Mouse (Mus musculus): ENCODE results near the gene Dap. TPM values are rescaled to one million over a fixed set of nuclear protein-coding genes. Genes with fewer than 3 reads are reported as not detected.

Dap gene
- polyA plus RNA-seq, 1 experiment from 2014 or later: 89.0 TPM

GRCm38 (mm10) chr15:31294311-31294710 lies 70.2 kb downstream of the Dap start:
- Histone ChIP-seq H3K9me3 (no peaks in the 10 kb centered on the region), H3K9ac (no peak overlapping the region), H3K4me2 (replicated peaks) (no peak overlapping the region), H3K36me3 (no peaks in the 10 kb centered on the region), H3K4me3 (replicated peaks) (no peak overlapping the region), H3K4me1 (replicated peaks) (0 out of 2 replicates have a peak, but pooled peaks cover 5% of the 10 kb centered on the region), H3K27me3 (replicated peaks) (peaks cover 17% of the 10 kb centered on the region), H3K27ac (no peak overlapping the region)
- WGBS: 17% methylated on average over 2 of the region's 2 CpGs
- no peak for ATAC-seq

DNA sequence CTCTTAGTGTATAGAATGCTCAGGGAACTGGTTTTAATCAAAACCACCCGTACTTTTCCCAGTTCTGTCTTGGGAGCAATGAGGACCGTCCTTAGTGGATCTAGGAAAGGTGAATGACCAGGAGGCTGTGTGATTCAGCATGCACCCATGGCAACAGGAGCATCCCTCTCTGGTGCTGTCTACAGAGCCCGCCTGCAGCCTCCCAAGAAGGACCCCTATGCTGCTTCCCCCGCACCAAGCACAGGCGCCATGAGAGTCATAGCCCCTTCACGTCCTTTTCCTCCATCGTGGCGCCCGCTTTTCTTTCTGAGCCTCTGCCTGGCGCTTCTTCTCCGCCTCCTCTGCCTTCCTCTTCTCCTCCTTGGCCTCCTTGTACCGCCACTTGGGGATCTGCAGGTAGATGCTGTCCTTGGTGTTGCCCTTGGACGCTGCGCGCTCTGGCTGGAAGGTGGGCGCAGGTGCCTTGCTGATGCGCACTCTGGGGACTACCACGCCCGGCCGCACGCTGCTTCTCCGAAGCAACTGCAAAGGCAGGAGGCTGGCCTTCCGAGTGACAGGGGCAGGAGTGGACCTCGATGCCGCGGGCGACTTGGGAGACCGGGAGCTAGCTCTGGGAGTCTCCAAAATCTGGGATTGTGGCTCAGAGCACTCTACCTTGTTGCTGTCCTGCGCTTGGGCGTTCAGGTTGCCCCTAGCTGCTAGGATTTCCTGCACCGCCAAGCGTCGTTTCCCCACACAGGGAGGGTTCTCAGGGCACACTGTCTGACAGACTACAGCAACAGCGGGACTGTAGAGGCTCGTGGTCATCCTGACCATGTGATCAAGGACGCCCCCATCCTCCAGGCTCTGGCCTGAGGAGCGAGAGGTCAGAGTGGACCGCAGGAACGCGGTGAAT lies 73.0 kb downstream of the Dap start:
- H3K4me3 ChIP-seq (replicated peaks): no peak overlapping the region
- peak overlapping the region; percentile 42 for H3K4me2 ChIP-seq (replicated peaks)
- WGBS: 19% methylated on average over 40 of the region's 40 CpGs

DNA sequence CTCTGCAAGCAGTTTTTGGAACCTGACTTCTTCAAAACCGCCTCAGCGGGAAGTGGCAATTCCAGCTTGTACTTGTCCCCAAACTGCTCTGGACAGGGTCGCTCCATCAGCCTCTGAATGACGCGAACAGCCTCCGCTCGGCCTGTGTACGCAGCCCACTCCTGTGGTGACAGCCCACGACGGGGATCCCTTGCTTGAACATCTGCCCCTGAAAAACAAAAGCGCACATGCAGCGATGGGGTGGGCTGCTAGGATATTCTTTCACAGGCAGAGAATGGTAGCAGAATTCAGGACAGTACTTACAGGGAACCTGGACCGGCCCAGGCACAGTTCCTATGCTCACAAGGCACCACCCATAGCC lies 73.6 kb downstream of the Dap start:
- no peak overlapping the region for H3K4me3 ChIP-seq (replicated peaks)
- H3K27me3 ChIP-seq (replicated peaks): peaks cover 17% of the 10 kb centered on the region
- no peak for ATAC-seq
- H3K4me2 ChIP-seq (replicated peaks): peak overlapping the region; percentile 42; the same call in 1 of the 2 replicates
- H3K9me3 ChIP-seq: no peaks in the 10 kb centered on the region
- 0 out of 2 replicates have a peak, but pooled peaks cover 5% of the 10 kb centered on the region for H3K4me1 ChIP-seq (replicated peaks)
- no peak overlapping the region for H3K9ac ChIP-seq
- 26% methylated on average over 13 of the region's 13 CpGs for WGBS
- H3K36me3 ChIP-seq: no peaks in the 10 kb centered on the region
- no peak overlapping the region for H3K27ac ChIP-seq

More for the DNA sequence above, 73.0 kb downstream of the Dap start:
- Histone ChIP-seq H3K4me1 (replicated peaks) (0 out of 2 replicates have a peak, but pooled peaks cover 5% of the 10 kb centered on the region), H3K9ac (no peak overlapping the region), H3K27ac (no peak overlapping the region), H3K36me3 (no peaks in the 10 kb centered on the region), H3K9me3 (no peaks in the 10 kb centered on the region), H3K27me3 (replicated peaks) (peaks cover 17% of the 10 kb centered on the region)
- peak; percentile 23; the same call in 1 of the 2 replicates for ATAC-seq

GRCm38 (mm10) chr15:31299258-31299917 lies 75.3 kb downstream of the Dap start:
- 0 out of 2 replicates have a peak, but pooled peaks cover 5% of the 10 kb centered on the region for H3K4me1 ChIP-seq (replicated peaks)
- no peak for ATAC-seq
- H3K9me3 ChIP-seq: no peaks in the 10 kb centered on the region
- H3K9ac ChIP-seq: no peak overlapping the region
- no peaks in the 10 kb centered on the region for H3K36me3 ChIP-seq
- 56% methylated on average over 6 of the region's 6 CpGs for WGBS
- no peak overlapping the region for H3K27ac ChIP-seq
- no peak overlapping the region for H3K4me3 ChIP-seq (replicated peaks)
- H3K4me2 ChIP-seq (replicated peaks): no peak overlapping the region
- peaks cover 17% of the 10 kb centered on the region for H3K27me3 ChIP-seq (replicated peaks)

GRCm38 (mm10) chr15:31302293-31302990 lies 78.3 kb downstream of the Dap start:
- WGBS: 37% methylated on average over 12 of the region's 12 CpGs
- Histone ChIP-seq H3K9me3 (no peaks in the 10 kb centered on the region), H3K27me3 (replicated peaks) (peaks cover 10% of the 10 kb centered on the region), H3K36me3 (no peaks in the 10 kb centered on the region), H3K4me1 (replicated peaks) (no peaks in the 10 kb centered on the region), H3K9ac (no peak overlapping the region), H3K4me3 (replicated peaks) (no peak overlapping the region), H3K4me2 (replicated peaks) (0 out of 2 replicates have a peak overlapping the region, but pooled peaks have one; percentile 5), H3K27ac (no peak overlapping the region)
- no peak for ATAC-seq

DNA sequence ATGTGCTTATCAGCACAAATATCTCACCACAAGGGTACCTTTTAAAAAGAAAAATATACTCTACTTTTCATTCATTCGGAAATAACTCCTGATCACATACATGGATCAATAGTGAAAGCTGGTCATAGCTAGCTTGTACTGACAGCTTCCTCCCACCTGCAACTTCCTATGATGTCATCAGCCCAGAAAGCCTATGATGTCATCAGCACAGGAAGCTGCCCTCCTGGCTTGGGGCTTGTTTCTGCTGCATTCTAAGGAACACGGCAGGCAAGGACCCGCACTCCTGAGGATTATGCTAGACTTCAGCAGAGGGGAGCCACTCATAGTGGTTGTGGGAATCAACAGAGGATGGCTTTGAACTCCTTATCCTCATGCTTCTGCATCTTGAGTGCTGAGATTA lies 80.2 kb downstream of the Dap start:
- Histone ChIP-seq H3K9ac (no peak overlapping the region), H3K27ac (no peak overlapping the region), H3K4me2 (replicated peaks) (no peak overlapping the region), H3K27me3 (replicated peaks) (no peaks in the 10 kb centered on the region), H3K4me3 (replicated peaks) (no peak overlapping the region), H3K9me3 (no peaks in the 10 kb centered on the region), H3K36me3 (no peaks in the 10 kb centered on the region), H3K4me1 (replicated peaks) (no peaks in the 10 kb centered on the region)
- no peak for ATAC-seq
- 80% methylated on average over 3 of the region's 3 CpGs for WGBS

GRCm38 (mm10) chr15:31305181-31305580 lies 81.1 kb downstream of the Dap start:
- no peak overlapping the region for H3K27ac ChIP-seq
- H3K9ac ChIP-seq: no peak overlapping the region
- no peaks in the 10 kb centered on the region for H3K36me3 ChIP-seq
- H3K4me3 ChIP-seq (replicated peaks): no peak overlapping the region
- H3K27me3 ChIP-seq (replicated peaks): no peaks in the 10 kb centered on the region
- no peaks in the 10 kb centered on the region for H3K9me3 ChIP-seq
- no peak overlapping the region for H3K4me2 ChIP-seq (replicated peaks)
- H3K4me1 ChIP-seq (replicated peaks): no peaks in the 10 kb centered on the region
- ATAC-seq: no peak
- WGBS: 53% methylated on average over 6 of the region's 6 CpGs

DNA sequence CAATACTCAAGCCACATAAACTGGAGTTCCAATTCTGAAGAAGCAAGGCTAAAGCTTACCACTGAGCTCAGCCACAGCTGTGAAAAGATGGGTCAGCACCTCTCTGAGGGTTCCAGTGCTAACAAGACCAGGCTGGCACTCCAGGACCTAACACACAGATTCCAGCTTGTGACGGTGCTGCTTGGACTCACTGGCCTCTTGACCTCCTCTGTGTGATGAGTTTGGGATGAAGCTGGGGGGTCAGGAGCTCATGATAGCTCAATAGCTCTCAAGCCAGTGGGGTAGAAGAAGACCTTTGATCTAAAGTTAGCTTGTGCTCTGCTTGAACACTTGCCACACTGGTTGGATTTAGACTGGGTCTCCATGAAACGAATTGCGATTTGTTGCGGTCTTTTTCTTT lies 82.6 kb downstream of the Dap start:
- Histone ChIP-seq H3K9ac (no peak overlapping the region), H3K9me3 (no peaks in the 10 kb centered on the region), H3K27me3 (replicated peaks) (no peaks in the 10 kb centered on the region), H3K4me2 (replicated peaks) (no peak overlapping the region), H3K4me3 (replicated peaks) (no peak overlapping the region), H3K27ac (no peak overlapping the region), H3K36me3 (no peaks in the 10 kb centered on the region), H3K4me1 (replicated peaks) (no peaks in the 10 kb centered on the region)
- WGBS: 84% methylated on average over 4 of the region's 4 CpGs
- ATAC-seq: no peak

- H3K36me3 ChIP-seq: no peaks in the 10 kb centered on the region
- no peak overlapping the region for H3K4me3 ChIP-seq (replicated peaks)
- no peak overlapping the region for H3K27ac ChIP-seq
- ATAC-seq: no peak
- H3K4me2 ChIP-seq (replicated peaks): no peak overlapping the region
- H3K27me3 ChIP-seq (replicated peaks): no peaks in the 10 kb centered on the region
- no peak overlapping the region for H3K9ac ChIP-seq
- no peaks in the 10 kb centered on the region for H3K4me1 ChIP-seq (replicated peaks)
- WGBS: 67% methylated on average over 15 of the region's 15 CpGs
- H3K9me3 ChIP-seq: no peaks in the 10 kb centered on the region
Observed at GRCm38 (mm10) chr15:31309526-31309925, 85.4 kb downstream of the Dap start.

DNA sequence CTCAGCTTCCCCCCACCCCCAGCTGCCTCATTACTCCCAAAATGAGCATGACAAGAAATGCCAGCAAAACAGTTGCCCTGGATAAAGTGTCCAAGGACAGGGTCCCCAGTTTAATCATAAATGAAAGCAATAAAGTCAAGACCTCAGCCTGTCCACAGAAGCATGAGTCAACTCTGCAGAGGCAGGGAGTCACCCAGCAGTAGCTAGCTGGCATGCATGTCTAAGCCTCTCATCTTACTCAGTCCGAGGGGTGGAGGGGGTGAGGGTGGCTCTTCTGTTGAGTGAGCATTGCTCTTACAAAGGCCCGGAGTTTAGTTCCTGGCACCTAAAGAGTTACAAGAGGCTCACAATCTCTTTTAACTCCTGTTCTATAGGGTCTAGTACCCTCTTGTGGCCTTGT lies 87.9 kb downstream of the Dap start:
- no peaks in the 10 kb centered on the region for H3K9me3 ChIP-seq
- H3K36me3 ChIP-seq: no peaks in the 10 kb centered on the region
- H3K27ac ChIP-seq: no peak overlapping the region
- no peaks in the 10 kb centered on the region for H3K4me1 ChIP-seq (replicated peaks)
- H3K27me3 ChIP-seq (replicated peaks): no peaks in the 10 kb centered on the region
- H3K9ac ChIP-seq: no peak overlapping the region
- 63% methylated on average over 2 of the region's 2 CpGs for WGBS
- 0 out of 2 replicates have a peak, but pooled peaks have one; percentile 47 for ATAC-seq
- no peak overlapping the region for H3K4me3 ChIP-seq (replicated peaks)
- no peak overlapping the region for H3K4me2 ChIP-seq (replicated peaks)

DNA sequence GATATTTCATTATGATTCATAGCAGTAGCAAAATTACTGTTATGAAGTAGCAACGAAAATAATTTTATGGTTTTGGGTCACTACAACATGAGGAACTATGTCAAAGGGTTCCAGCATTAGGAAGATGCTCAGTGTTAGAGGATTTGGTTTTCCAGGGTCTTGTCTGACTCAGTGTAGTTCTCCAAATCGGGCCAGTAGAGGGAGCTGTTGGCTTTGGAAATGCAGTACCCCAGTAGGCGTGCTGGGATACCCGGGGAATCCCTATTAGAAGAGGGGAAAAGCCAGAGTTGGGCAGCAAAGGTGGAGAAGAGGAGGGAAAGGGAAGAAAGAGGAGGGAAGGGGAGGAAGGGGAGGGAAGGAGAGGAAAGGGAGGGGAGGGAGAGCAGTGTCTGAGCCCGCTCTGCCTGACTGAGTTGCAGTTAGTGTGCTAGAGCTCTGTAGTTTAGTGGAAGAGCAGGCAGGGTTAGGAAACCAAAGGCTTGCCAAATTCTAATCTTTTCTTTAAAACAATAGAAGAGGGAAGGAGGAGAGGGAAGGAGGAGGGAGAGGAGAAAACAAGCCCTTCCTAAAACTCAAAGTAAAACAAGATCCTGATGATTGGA lies 91.6 kb downstream of the Dap start:
- peak; percentile 68 for ATAC-seq
- Histone ChIP-seq H3K9ac (no peak overlapping the region), H3K4me3 (replicated peaks) (no peak overlapping the region), H3K27me3 (replicated peaks) (no peaks in the 10 kb centered on the region), H3K4me1 (replicated peaks) (no peaks in the 10 kb centered on the region), H3K9me3 (no peaks in the 10 kb centered on the region), H3K36me3 (no peaks in the 10 kb centered on the region), H3K27ac (no peak overlapping the region), H3K4me2 (replicated peaks) (no peak overlapping the region)
- WGBS: 12% methylated on average over 5 of the region's 5 CpGs
